Mouse (Mus musculus): ENCODE results near the gene Kcne4. TPM values are rescaled to one million over a fixed set of nuclear protein-coding genes. Genes with fewer than 3 reads are reported as not detected.

Gene Kcne4
- total and polyA plus RNA-seq, 2 experiments from 2014 or later: 1.9 to 2.0 TPM

- Histone ChIP-seq H3K4me2 (ENCODE audit: low read depth) (no peak overlapping the region), H3K27me3 (ENCODE audit: insufficient read depth, low read length) (no peaks in the 10 kb centered on the region), H3K4me3 (ENCODE audit: low read depth, low read length) (no peak overlapping the region), H3K9me3 (ENCODE audit: low read length) (no peaks in the 10 kb centered on the region), H3K4me1 (ENCODE audit: insufficient read depth) (no peaks in the 10 kb centered on the region), H3K27ac (ENCODE audit: low read depth, low read length) (0 out of 2 replicates have a peak overlapping the region, but pooled peaks have one; percentile 16), H3K9ac (no peak overlapping the region), H3K36me3 (ENCODE audit: insufficient read depth) (no peaks in the 10 kb centered on the region)
- DNase-seq (peak; percentile 29), ATAC-seq (peak; percentile 55)
- whole genome bisulfite sequencing: 60% methylated on average over 4 of the region's 4 CpGs
- TF ChIP-seq CTCF (IDR thresholded peaks at IDR 0.05; ENCODE audit: low read depth): no peak
Measured at GRCm38 (mm10) chr1:78864799-78865346, 48.3 kb downstream of the Kcne4 start.

DNA sequence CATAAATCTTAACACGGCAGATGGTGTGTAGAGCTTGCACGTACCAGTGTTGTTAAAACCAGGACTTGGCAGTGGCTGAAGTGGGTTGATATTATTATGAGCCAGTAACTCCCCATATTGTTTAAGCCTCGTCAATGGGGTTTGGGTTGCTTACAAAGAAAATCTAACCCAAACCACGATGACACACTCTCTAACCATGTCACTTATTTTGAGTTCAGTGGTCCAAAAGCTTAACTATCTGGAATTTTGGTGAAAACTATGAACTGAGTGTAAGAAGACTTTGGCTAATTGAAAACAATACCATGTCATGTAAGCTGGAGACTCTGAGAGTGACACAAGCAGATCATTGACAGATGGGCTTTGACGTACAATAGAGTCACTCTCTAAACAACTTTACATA, 49.4 kb downstream of the Kcne4 start:
- ATAC-seq (peak; percentile 43; the same call in 1 of the 2 replicates), DNase-seq (no peak)
- no peak overlapping the region for H3K4me2 ChIP-seq (ENCODE audit: low read depth)
- H3K27me3 ChIP-seq (ENCODE audit: insufficient read depth, low read length): no peaks in the 10 kb centered on the region
- TF ChIP-seq CTCF (IDR thresholded peaks at IDR 0.05; ENCODE audit: low read depth): no peak
- no peak overlapping the region for H3K9ac ChIP-seq
- H3K4me3 ChIP-seq (ENCODE audit: low read depth, low read length): no peak overlapping the region
- H3K36me3 ChIP-seq (ENCODE audit: insufficient read depth): no peaks in the 10 kb centered on the region
- no peak overlapping the region for H3K27ac ChIP-seq (ENCODE audit: low read depth, low read length)
- H3K9me3 ChIP-seq (ENCODE audit: low read length): no peaks in the 10 kb centered on the region
- no peaks in the 10 kb centered on the region for H3K4me1 ChIP-seq (ENCODE audit: insufficient read depth)
- WGBS: 58% methylated on average over 5 of the region's 5 CpGs

DNA sequence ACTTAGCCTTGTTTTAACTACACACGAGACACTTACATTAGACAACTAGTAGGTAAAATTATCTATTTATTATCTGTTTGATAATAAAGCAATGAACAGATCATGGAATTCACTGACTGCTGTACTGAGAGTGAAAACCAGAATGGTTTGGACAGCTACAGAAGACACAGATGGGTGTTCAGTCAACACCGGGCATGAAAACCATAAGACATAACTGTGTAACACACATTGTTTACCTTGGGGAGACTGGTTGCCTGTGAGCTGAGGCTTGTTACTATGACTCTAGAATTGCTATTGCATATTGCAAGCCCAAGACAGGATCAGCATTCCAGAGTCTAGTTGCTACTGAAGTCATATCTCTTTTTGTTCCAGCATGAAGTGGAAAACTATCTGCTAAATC, 49.9 kb downstream of the Kcne4 start:
- H3K4me3 ChIP-seq (ENCODE audit: low read depth, low read length): no peak overlapping the region
- no peaks in the 10 kb centered on the region for H3K4me1 ChIP-seq (ENCODE audit: insufficient read depth)
- no peak overlapping the region for H3K9ac ChIP-seq
- peak; percentile 78 for ATAC-seq
- H3K4me2 ChIP-seq (ENCODE audit: low read depth): no peak overlapping the region
- H3K36me3 ChIP-seq (ENCODE audit: insufficient read depth): no peaks in the 10 kb centered on the region
- DNase-seq: peak; percentile 33
- H3K27me3 ChIP-seq (ENCODE audit: insufficient read depth, low read length): no peaks in the 10 kb centered on the region
- no peak overlapping the region for H3K27ac ChIP-seq (ENCODE audit: low read depth, low read length)
- TF ChIP-seq CTCF (IDR thresholded peaks at IDR 0.05; ENCODE audit: low read depth): no peak
- H3K9me3 ChIP-seq (ENCODE audit: low read length): no peaks in the 10 kb centered on the region
- WGBS: 78% methylated on average over 2 of the region's 2 CpGs

Other genes starting within 250 kb of the Kcne4 start
- 103 and 107 TPM in 2 replicates for gene Acsl3, start 158.9 kb upstream of the Kcne4 start, total RNA-seq (2014; rRNA removed)
- gene Acsl3, start 158.9 kb upstream of the Kcne4 start, polyA plus RNA-seq (2015; fragmentation: Nextera tagmentation; extraction: Ambion mirVana): 59.6 and 75.6 TPM in 2 replicates
- 9.2 and 12.4 TPM in 2 replicates for gene Utp14b, start 158.7 kb upstream of the Kcne4 start, total RNA-seq (2014; rRNA removed)
- 2.1 and 2.8 TPM in 2 replicates for gene Utp14b, start 158.7 kb upstream of the Kcne4 start, polyA plus RNA-seq (2015; fragmentation: Nextera tagmentation; extraction: Ambion mirVana)

Data from forebrain, postnatal 0 days (tissue).